Mouse (Mus musculus): Measurements from ENCODE around the gene Zc3h7a. TPM values are rescaled to one million over a fixed set of nuclear protein-coding genes. Genes with fewer than 3 reads are reported as not detected.
"Not testable (repeated sequence)": the region's sequence is repeated elsewhere in the genome, so short reads cannot be mapped to it uniquely, and the experiment has no call there.

The Zc3h7a gene
- total RNA-seq (2021): 100 to 1,000 TPM in 1 of 2 experiments, 10 to 100 TPM in 1; 81.8 to 101 TPM

GRCm38 (mm10) chr16:11176208-11176883, at the start of gene Zc3h7a:
Zc3h7a (minus strand) TSS chr16:11176393.
- peak; percentile 88 for DNase-seq
- intact Hi-C loops (cut with DNase I): no loop called here

GRCm38 (mm10) chr16:11217801-11218200, 41.6 kb upstream of the Zc3h7a start:
- intact Hi-C loops (cut with DNase I): no loop called here
- DNase-seq: no peak

GRCm38 (mm10) chr16:11203600-11204390, 27.6 kb upstream of the Zc3h7a start:
- DNase-seq: no peak
- intact Hi-C loops (cut with DNase I): no loop called here

GRCm38 (mm10) chr16:11202571-11203554, 26.7 kb upstream of the Zc3h7a start, which contains the start of gene Rsl1d1:
Rsl1d1 (minus strand) TSS chr16:11203331.
- DNase-seq: peak; percentile 93
- intact Hi-C loops (cut with DNase I): no loop called here

GRCm38 (mm10) chr16:11201740-11202394, 25.7 kb upstream of the Zc3h7a start:
- intact Hi-C loops (cut with DNase I): no loop called here
- no peak for DNase-seq

- no peak for DNase-seq
- intact Hi-C loops (cut with DNase I): no loop called here
Observed at GRCm38 (mm10) chr16:11200247-11200646, 24.1 kb upstream of the Zc3h7a start.

GRCm38 (mm10) chr16:11198467-11198866, 22.3 kb upstream of the Zc3h7a start:
- intact Hi-C loops (cut with DNase I): no loop called here
- DNase-seq: no peak

GRCm38 (mm10) chr16:11197052-11197451, 20.9 kb upstream of the Zc3h7a start:
- intact Hi-C loops (cut with DNase I): no loop called here
- no peak for DNase-seq

- intact Hi-C loops (cut with DNase I): loop anchor here (1.0 kb wide), 1 partner anchor 23 kb away; no protein-coding TSS in a partner anchor
- DNase-seq: no peak
Observed at GRCm38 (mm10) chr16:11193231-11193630, 17.0 kb upstream of the Zc3h7a start.

- intact Hi-C loops (cut with DNase I): no loop called here
- DNase-seq: peak; percentile 41
Observed at GRCm38 (mm10) chr16:11190150-11190549, 14.0 kb upstream of the Zc3h7a start.

GRCm38 (mm10) chr16:11177404-11177803, 1.2 kb upstream of the Zc3h7a start:
- intact Hi-C loops (cut with DNase I): no loop called here
- DNase-seq: no peak

GRCm38 (mm10) chr16:11176884-11177244, 671 bp upstream of the Zc3h7a start:
- DNase-seq: no peak
- intact Hi-C loops (cut with DNase I): no loop called here

- DNase-seq: peak; percentile 59
- intact Hi-C loops (cut with DNase I): no loop called here
Observed at GRCm38 (mm10) chr16:11175489-11176207, 545 bp downstream of the Zc3h7a start.

GRCm38 (mm10) chr16:11175100-11175488, 1.1 kb downstream of the Zc3h7a start:
- intact Hi-C loops (cut with DNase I): no loop called here
- DNase-seq: no peak

- DNase-seq: peak; percentile 66
- intact Hi-C loops (cut with DNase I): loop anchor here (5.0 kb wide), 1 partner anchor 302 kb away; no protein-coding TSS in a partner anchor
Observed at GRCm38 (mm10) chr16:11174671-11175081, 1.5 kb downstream of the Zc3h7a start.

GRCm38 (mm10) chr16:11171679-11172078, 4.5 kb downstream of the Zc3h7a start:
- intact Hi-C loops (cut with DNase I): loop anchor here (5.0 kb wide), 1 partner anchor 299 kb away; no protein-coding TSS in a partner anchor
- no peak for DNase-seq

GRCm38 (mm10) chr16:11166431-11166830, 9.8 kb downstream of the Zc3h7a start:
- intact Hi-C loops (cut with DNase I): no loop called here
- no peak for DNase-seq

GRCm38 (mm10) chr16:11164695-11165255, 11.4 kb downstream of the Zc3h7a start:
- no peak for DNase-seq
- intact Hi-C loops (cut with DNase I): no loop called here

- intact Hi-C loops (cut with DNase I); DNase-seq: not testable (repeated sequence)
Observed at GRCm38 (mm10) chr16:11157721-11158120, 18.5 kb downstream of the Zc3h7a start.
